Mouse (Mus musculus) spleen, adult 2 months (tissue): ENCODE results near the gene Mcemp1.

Experiments used
- CTCF ChIP-seq: fragments of 200-500 bp; IDR thresholded peaks from 2 replicates; pipeline ENCODE4 v1.5.1; 2011; ENCODE audit warnings: mild to moderate bottlenecking, inconsistent platforms; ENCODE audit not compliant: insufficient read depth, insufficient read length, insufficient replicate concordance; ENCODE audit errors: extremely low read depth
- POLR2A ChIP-seq: fragments of 200-500 bp; IDR thresholded peaks from 2 replicates; pipeline ENCODE4 v1.6.1; 2011; ENCODE audit warnings: low read depth, low read length, inconsistent platforms

GRCm38 (mm10) chr8:3628014-3628413 lies 37.5 kb upstream of the Mcemp1 start:
- TF ChIP-seq CTCF (no peak), POLR2A (no peak)
